In genomic region chr1:84077023-84077422, GRCm38 (mm10) we compare ENCODE assay signal across 8 mouse cellular contexts.
"Had no signal": no experiment of that assay in that cellular context is flagged by ENCODE, and none has a peak within 500 bp of the region (broad histone marks: within the 10 kb centered on the region; RNA-seq: fewer than 3 reads in every experiment).

No protein-coding gene starts in this region.

- DNase-seq: lung, adult 18-20 months; lung, embryonic 14.5 days; lung, postnatal 10 days; lung, postnatal 4 days; right cerebral cortex, postnatal 14 days; thymus, adult 18-20 months; thymus, postnatal 14 days; thymus, postnatal 36 days had no signal
